Mouse (Mus musculus): ENCODE results near the gene Wnk4. TPM values are rescaled to one million over a fixed set of nuclear protein-coding genes. Genes with fewer than 3 reads are reported as not detected.

Gene Wnk4
- 2.4 TPM for polyA plus RNA-seq (2017; shearing (Covaris generic))

DNA sequence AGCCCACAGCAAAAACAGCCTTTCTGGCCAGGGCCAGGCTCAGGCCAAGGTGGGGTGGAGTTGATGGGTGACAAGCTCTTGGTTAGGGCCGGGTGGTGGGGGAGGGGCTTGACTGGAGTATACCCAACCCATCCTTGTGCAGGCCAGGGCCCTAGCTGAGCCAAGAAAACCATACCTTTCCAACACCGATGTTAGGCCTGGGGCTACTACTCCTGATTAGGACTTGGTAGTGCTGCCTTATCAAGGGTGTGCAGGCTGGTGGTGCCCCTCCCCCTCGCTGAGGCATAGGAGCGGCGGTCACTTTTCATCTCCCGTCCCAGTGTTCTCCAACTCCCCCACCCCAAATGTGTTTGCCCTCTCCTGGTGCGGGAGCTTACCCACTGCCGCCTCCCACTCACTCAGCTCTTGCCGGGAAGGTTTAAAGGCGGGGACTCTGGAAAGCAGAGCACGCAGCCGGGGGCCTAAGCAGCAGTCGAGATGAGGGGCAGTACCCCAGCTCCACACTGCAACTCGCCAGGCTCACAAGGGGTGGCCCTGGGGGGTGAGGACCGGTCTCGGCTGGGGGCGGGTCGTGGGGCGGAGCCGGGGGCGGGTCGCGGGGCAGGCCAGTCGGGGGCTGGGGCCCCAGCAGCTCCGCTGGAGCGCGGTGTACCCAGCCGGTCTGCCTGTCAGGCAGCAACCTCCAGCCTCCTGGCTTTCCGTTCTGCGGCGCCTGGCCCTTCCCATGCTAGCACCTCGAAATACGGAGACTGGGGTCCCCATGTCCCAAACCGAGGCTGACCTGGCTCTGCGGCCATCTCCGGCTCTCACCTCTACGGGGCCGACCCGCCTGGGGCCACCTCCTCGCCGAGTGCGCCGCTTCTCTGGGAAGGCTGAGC is at the start of gene Wnk4:
Gene Wnk4 (plus strand): TSS at position 620 of the 878 bp plus-strand sequence.

DNA sequence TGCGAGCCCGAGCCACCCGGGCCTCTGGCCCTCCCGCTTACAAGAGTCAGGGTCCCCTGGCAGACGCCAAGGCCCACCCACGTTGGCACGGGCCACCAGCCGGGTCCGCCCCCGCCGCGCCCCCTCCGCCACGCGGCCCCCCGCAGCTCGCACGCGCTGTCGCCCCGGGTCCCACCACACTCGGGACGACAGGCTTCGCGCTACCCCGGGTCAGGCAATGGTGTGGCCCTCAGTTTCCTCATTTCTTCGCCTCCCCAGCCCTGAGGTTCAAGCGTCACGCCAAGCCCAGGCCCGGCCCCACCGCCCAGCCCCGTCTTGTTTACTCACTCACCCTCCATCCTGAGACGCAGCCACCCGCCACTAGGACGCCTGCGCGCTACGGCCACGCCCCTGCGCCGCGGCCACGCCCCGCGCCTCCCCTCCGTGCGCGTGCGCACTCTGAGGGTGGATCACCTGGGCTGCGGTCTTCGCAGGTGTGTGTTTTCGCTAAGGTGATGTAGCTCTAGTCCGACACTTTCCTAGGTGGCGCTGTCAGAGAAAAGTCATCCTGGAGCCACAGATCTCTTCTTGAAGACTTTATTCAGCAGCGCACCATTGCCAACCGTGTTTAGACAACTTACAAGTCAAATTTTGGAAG is 34.2 kb upstream of the Wnk4 start, which contains the start of gene Ezh1:
Gene Ezh1 (minus strand): TSS at position 399 of the 637 bp plus-strand sequence.

DNA sequence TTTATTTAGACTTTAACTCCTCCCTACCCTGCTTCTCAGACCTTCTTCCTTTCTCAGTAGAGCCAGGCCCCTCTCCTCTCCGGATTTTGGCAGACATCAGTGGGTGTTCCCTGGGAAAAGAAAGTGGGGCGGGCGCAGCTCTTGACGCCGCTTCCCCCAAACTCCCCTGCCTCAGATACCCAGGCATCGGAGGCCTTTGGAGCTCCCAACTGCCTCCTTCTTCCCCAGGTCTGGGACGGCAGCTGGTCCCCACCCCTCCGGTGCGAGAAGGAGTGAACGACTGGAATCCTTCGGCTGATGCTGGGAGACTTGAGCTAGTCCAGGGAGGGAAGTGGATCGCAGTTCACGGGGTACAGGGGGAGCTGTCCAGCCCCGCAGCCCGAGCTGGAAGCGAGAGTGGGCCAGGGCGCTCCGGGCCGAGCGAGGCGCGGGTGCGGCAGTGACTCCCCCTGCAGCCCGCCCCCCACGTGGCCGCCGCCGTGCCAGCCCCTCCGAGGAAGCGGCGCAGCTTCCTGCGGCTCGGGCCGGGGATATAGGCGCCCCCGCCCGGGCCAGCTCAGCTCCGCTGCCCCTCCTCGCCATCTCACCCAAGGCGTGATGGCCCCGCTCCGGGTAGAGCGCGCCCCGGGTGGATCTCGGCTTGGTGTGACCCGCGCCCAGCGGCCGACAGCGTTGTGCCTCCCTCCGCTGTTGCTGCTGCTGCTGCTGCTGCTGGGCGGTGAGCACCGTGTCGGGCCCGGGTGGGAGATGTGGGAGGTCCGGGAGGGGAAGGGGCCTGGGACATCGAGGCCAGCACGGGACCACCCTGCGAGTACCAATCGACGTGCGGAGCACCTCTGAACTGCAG is 14.3 kb upstream of the Wnk4 start, which contains the start of gene Ramp2:
Gene Ramp2 (plus strand): TSS at position 174 of the 847 bp plus-strand sequence.

GRCm38 (mm10) chr11:101253613-101254389 is 6.6 kb upstream of the Wnk4 start, which contains the start of gene Vps25:
Gene Vps25 (plus strand): TSS chr11:101253707.

GRCm38 (mm10) chr11:101278223-101279192 is 18.1 kb downstream of the Wnk4 start, which contains the start of the genes Cntd1 and Coa3:
Gene Cntd1 (plus strand): TSS chr11:101279012.
Gene Coa3 (minus strand): TSS chr11:101279114.

DNA sequence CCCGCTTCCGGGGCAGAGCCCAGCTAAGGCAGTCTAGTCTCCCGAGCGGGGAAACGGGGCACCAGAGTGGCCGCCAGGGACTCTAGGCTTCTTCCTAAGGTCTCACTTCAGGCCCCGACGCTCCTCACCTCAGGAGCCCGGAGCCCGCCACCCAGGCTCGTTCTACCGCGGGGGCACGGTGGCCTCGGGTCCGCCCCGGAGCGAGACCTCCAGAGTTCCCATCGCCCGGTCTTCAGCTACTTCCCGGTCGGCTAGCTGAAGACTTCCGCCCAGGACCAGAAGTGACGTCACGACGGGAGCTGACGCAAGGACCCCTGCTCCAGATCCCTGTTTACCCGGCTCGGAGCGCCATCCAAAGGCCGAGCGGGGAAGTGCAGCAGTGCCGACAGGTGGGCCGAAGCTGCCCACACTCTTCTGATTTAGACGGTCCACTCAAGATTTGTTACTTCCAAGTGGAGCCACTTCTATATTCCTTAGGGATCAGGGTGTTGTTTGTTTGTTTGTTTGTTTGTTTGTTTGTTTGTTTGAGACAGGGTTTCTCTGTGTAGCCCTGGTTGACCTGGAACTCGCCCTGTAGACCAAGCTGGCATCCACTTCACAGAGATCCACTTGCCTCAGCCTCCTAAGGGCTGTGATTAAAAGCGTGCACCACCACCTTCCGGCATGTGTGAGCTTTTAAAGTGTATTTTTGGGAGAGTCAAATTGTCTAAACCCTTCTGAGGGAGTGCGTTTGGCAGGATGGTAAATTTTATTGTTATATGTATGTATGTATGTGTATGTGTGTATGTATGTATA is 41.8 kb downstream of the Wnk4 start, which contains the start of gene Becn1:
Gene Becn1 (minus strand): TSS at position 283 of the 795 bp plus-strand sequence.

GRCm38 (mm10) chr11:101315665-101316500 is 55.5 kb downstream of the Wnk4 start, which contains the start of gene Psme3:
Gene Psme3 (plus strand): TSS chr11:101316213.

GRCm38 (mm10) chr11:101324763-101325162 is 64.4 kb downstream of the Wnk4 start, which contains the start of gene Aoc2:
Gene Aoc2 (plus strand): TSS chr11:101325063.

Other genes starting within 250 kb of the Wnk4 start
- gene Naglu, start 190.6 kb upstream of the Wnk4 start, polyA plus RNA-seq (2017; shearing (Covaris generic)): 6.7 TPM
- gene Hsd17b1, start 182.2 kb upstream of the Wnk4 start, polyA plus RNA-seq (2017; shearing (Covaris generic)): 0.42 TPM
- gene Coasy, start 178.0 kb upstream of the Wnk4 start, polyA plus RNA-seq (2017; shearing (Covaris generic)): 35.2 TPM
- 126 TPM for gene Mlx, start 173.3 kb upstream of the Wnk4 start, polyA plus RNA-seq (2017; shearing (Covaris generic))
- 8.4 TPM for gene Psmc3ip, start 165.1 kb upstream of the Wnk4 start, polyA plus RNA-seq (2017; shearing (Covaris generic))
- 70.2 TPM for gene Retreg3, start 140.7 kb upstream of the Wnk4 start, polyA plus RNA-seq (2017; shearing (Covaris generic))
- gene Tubg1, start 140.6 kb upstream of the Wnk4 start, polyA plus RNA-seq (2017; shearing (Covaris generic)): 45.3 TPM
- gene Tubg2, start 104.7 kb upstream of the Wnk4 start, polyA plus RNA-seq (2017; shearing (Covaris generic)): 4.3 TPM
- gene Cntnap1, start 90.0 kb upstream of the Wnk4 start, polyA plus RNA-seq (2017; shearing (Covaris generic)): 0.13 TPM
- 0.24 TPM for gene Plekhh3, start 89.2 kb upstream of the Wnk4 start, polyA plus RNA-seq (2017; shearing (Covaris generic))
- 1.9 TPM for gene Ccr10, start 85.1 kb upstream of the Wnk4 start, polyA plus RNA-seq (2017; shearing (Covaris generic))
- gene Ezh1, start 34.1 kb upstream of the Wnk4 start, polyA plus RNA-seq (2017; shearing (Covaris generic)): 96.4 TPM
- not detected for gene Ramp2, start 14.5 kb upstream of the Wnk4 start, polyA plus RNA-seq (2017; shearing (Covaris generic))
- 157 TPM for gene Vps25, start 6.9 kb upstream of the Wnk4 start, polyA plus RNA-seq (2017; shearing (Covaris generic))
- gene Cntd1, start 18.4 kb downstream of the Wnk4 start, polyA plus RNA-seq (2017; shearing (Covaris generic)): not detected
- 130 TPM for gene Coa3, start 18.5 kb downstream of the Wnk4 start, polyA plus RNA-seq (2017; shearing (Covaris generic))
- gene Becn1, start 41.7 kb downstream of the Wnk4 start, polyA plus RNA-seq (2017; shearing (Covaris generic)): 217 TPM
- 156 TPM for gene Psme3, start 55.6 kb downstream of the Wnk4 start, polyA plus RNA-seq (2017; shearing (Covaris generic))
- 4.1 TPM for gene Aoc2, start 64.5 kb downstream of the Wnk4 start, polyA plus RNA-seq (2017; shearing (Covaris generic))
- gene Aoc3, start 70.0 kb downstream of the Wnk4 start, polyA plus RNA-seq (2017; shearing (Covaris generic)): not detected
- not detected for gene G6pc, start 107.0 kb downstream of the Wnk4 start, polyA plus RNA-seq (2017; shearing (Covaris generic))
- 39.4 TPM for gene Aarsd1, start 157.0 kb downstream of the Wnk4 start, polyA plus RNA-seq (2017; shearing (Covaris generic))
- 1.8 TPM for gene Gm27029, start 164.2 kb downstream of the Wnk4 start, polyA plus RNA-seq (2017; shearing (Covaris generic))
- gene Rundc1, start 164.5 kb downstream of the Wnk4 start, polyA plus RNA-seq (2017; shearing (Covaris generic)): 10.1 TPM
- gene Ptges3l, start 164.8 kb downstream of the Wnk4 start, polyA plus RNA-seq (2017; shearing (Covaris generic)): 0.50 TPM
- 357 TPM for gene Rpl27, start 181.7 kb downstream of the Wnk4 start, polyA plus RNA-seq (2017; shearing (Covaris generic))
- 202 TPM for gene Ifi35, start 187.8 kb downstream of the Wnk4 start, polyA plus RNA-seq (2017; shearing (Covaris generic))
- not detected for gene Rnd2, start 204.4 kb downstream of the Wnk4 start, polyA plus RNA-seq (2017; shearing (Covaris generic))
- gene Vat1, start 205.7 kb downstream of the Wnk4 start, polyA plus RNA-seq (2017; shearing (Covaris generic)): 0.61 TPM

Data from activated CD4-positive, CD25-positive, alpha-beta regulatory T cell, adult 9 weeks (primary cell).